Mouse (Mus musculus): ENCODE data around the gene Slc4a7. TPM values are rescaled to one million over a fixed set of nuclear protein-coding genes. Genes with fewer than 3 reads are reported as not detected.

Slc4a7 gene
- polyA plus RNA-seq, 1 experiment from 2014 or later = 25.8 TPM

GRCm38 (mm10) chr14:14707061-14707460 is 5.0 kb downstream of the Slc4a7 start:
- no peaks in the 10 kb centered on the region for H3K9me3 ChIP-seq
- no peak overlapping the region for H3K4me3 ChIP-seq
- peaks cover 11% of the 10 kb centered on the region; the same call in 1 of the 2 replicates for H3K36me3 ChIP-seq
- WGBS = 47% methylated on average over 1 of the region's 1 CpGs
- no peak overlapping the region for H3K9ac ChIP-seq
- H3K4me1 ChIP-seq = peaks cover 19% of the 10 kb centered on the region
- no peak for ATAC-seq (ENCODE audit: insufficient number of reproducible peaks, insufficient read depth, low FRiP score, low TSS enrichment)
- H3K27ac ChIP-seq = no peak overlapping the region
- no peaks in the 10 kb centered on the region for H3K27me3 ChIP-seq
- H3K4me2 ChIP-seq (replicated peaks) = no peak overlapping the region

- H3K36me3 ChIP-seq = peaks cover 11% of the 10 kb centered on the region; the same call in 1 of the 2 replicates
- no peak overlapping the region for H3K9ac ChIP-seq
- 70% methylated on average over 1 of the region's 1 CpGs for WGBS
- H3K27me3 ChIP-seq = no peaks in the 10 kb centered on the region
- no peaks in the 10 kb centered on the region for H3K9me3 ChIP-seq
- H3K4me3 ChIP-seq = no peak overlapping the region
- ATAC-seq (ENCODE audit: insufficient number of reproducible peaks, insufficient read depth, low FRiP score, low TSS enrichment) = no peak
- peaks cover 19% of the 10 kb centered on the region for H3K4me1 ChIP-seq
- no peak overlapping the region for H3K27ac ChIP-seq
- H3K4me2 ChIP-seq (replicated peaks) = no peak overlapping the region
These were observed 6.9 kb downstream of the Slc4a7 start for GRCm38 (mm10) chr14:14709021-14709420.

DNA sequence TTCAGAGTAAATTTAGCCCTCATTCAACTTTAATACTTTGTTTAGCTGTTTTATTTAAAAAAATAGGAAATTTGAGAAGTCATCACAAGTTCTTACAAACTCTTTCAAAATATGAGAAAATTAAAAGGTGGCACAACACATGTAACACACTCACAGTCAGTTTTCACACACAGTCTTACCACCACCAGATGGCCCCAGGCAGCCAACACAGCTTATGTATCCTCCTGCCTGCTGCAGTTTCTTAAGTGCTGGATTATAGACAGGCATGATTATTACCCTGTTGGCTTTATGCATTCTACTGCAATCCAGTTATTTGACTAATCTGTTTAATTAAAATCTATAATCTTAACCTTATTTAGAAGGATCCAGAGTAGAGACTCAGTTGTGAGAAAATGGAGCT is 12.1 kb downstream of the Slc4a7 start:
- no peaks in the 10 kb centered on the region for H3K9me3 ChIP-seq
- H3K4me3 ChIP-seq = no peak overlapping the region
- no peak overlapping the region for H3K27ac ChIP-seq
- no peak overlapping the region for H3K9ac ChIP-seq
- no peak for ATAC-seq (ENCODE audit: insufficient number of reproducible peaks, insufficient read depth, low FRiP score, low TSS enrichment)
- H3K4me2 ChIP-seq (replicated peaks) = no peak overlapping the region
- H3K36me3 ChIP-seq = peaks cover 12% of the 10 kb centered on the region
- H3K27me3 ChIP-seq = no peaks in the 10 kb centered on the region
- H3K4me1 ChIP-seq = no peaks in the 10 kb centered on the region; the same call in 1 of the 2 replicates

GRCm38 (mm10) chr14:14715794-14716193 is 13.7 kb downstream of the Slc4a7 start:
- H3K4me2 ChIP-seq (replicated peaks) = no peak overlapping the region
- no peak for ATAC-seq (ENCODE audit: insufficient number of reproducible peaks, insufficient read depth, low FRiP score, low TSS enrichment)
- no peak overlapping the region for H3K9ac ChIP-seq
- WGBS = 92% methylated on average over 2 of the region's 2 CpGs
- H3K4me1 ChIP-seq = peaks cover 2% of the 10 kb centered on the region; the same call in 1 of the 2 replicates
- H3K9me3 ChIP-seq = no peaks in the 10 kb centered on the region
- H3K27me3 ChIP-seq = no peaks in the 10 kb centered on the region
- H3K36me3 ChIP-seq = peaks cover 7% of the 10 kb centered on the region
- no peak overlapping the region for H3K4me3 ChIP-seq
- H3K27ac ChIP-seq = no peak overlapping the region

GRCm38 (mm10) chr14:14716843-14717242 is 14.8 kb downstream of the Slc4a7 start:
- Histone ChIP-seq H3K4me1 (peaks cover 2% of the 10 kb centered on the region; the same call in 1 of the 2 replicates), H3K36me3 (peaks cover 4% of the 10 kb centered on the region; the same call in 1 of the 2 replicates), H3K4me3 (no peak overlapping the region), H3K9me3 (no peaks in the 10 kb centered on the region), H3K9ac (no peak overlapping the region), H3K4me2 (replicated peaks) (no peak overlapping the region), H3K27me3 (no peaks in the 10 kb centered on the region), H3K27ac (no peak overlapping the region)
- ATAC-seq (ENCODE audit: insufficient number of reproducible peaks, insufficient read depth, low FRiP score, low TSS enrichment) = no peak
- WGBS = 84% methylated on average over 6 of the region's 6 CpGs

- no peak overlapping the region for H3K4me2 ChIP-seq (replicated peaks)
- 94% methylated on average over 4 of the region's 4 CpGs for WGBS
- no peak overlapping the region; the same call in 1 of the 2 replicates for H3K27ac ChIP-seq
- H3K4me1 ChIP-seq = peaks cover 2% of the 10 kb centered on the region; the same call in 1 of the 2 replicates
- H3K9me3 ChIP-seq = no peaks in the 10 kb centered on the region
- ATAC-seq (ENCODE audit: insufficient number of reproducible peaks, insufficient read depth, low FRiP score, low TSS enrichment) = no peak
- no peak overlapping the region for H3K4me3 ChIP-seq
- peaks cover 4% of the 10 kb centered on the region; the same call in 1 of the 2 replicates for H3K36me3 ChIP-seq
- no peaks in the 10 kb centered on the region for H3K27me3 ChIP-seq
- no peak overlapping the region for H3K9ac ChIP-seq
These were observed 16.5 kb downstream of the Slc4a7 start for GRCm38 (mm10) chr14:14718556-14718955.

DNA sequence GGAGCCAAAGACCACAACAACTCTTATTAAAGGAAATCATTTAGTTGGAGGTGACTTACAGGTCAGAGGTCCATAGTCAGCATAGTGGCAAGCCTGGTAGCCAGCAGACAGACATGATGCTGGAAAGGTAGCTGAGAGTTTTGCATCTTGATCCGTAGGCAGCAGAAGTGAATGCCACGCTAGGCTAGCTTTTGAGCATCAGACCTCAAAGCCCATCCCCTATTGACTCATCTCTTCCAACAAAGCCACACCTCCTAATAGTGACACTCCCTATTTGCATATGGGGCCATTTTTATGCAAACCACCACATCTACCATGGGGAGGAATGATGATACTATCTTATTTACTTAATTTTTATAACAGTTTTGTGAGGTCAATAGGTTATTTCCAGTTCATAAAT is 79.1 kb downstream of the Slc4a7 start:
- Histone ChIP-seq H3K36me3 (peaks cover 43% of the 10 kb centered on the region), H3K27me3 (no peaks in the 10 kb centered on the region), H3K4me2 (replicated peaks) (no peak overlapping the region), H3K4me3 (no peak overlapping the region), H3K27ac (no peak overlapping the region), H3K9ac (no peak overlapping the region), H3K9me3 (no peaks in the 10 kb centered on the region), H3K4me1 (no peaks in the 10 kb centered on the region)
- ATAC-seq (ENCODE audit: insufficient number of reproducible peaks, insufficient read depth, low FRiP score, low TSS enrichment) = no peak
- 87% methylated on average over 2 of the region's 2 CpGs for WGBS

- no peaks in the 10 kb centered on the region for H3K27me3 ChIP-seq
- no peak overlapping the region for H3K4me3 ChIP-seq
- H3K4me1 ChIP-seq = no peaks in the 10 kb centered on the region
- H3K4me2 ChIP-seq (replicated peaks) = no peak overlapping the region
- ATAC-seq (ENCODE audit: insufficient number of reproducible peaks, insufficient read depth, low FRiP score, low TSS enrichment) = no peak
- no peaks in the 10 kb centered on the region for H3K9me3 ChIP-seq
- H3K36me3 ChIP-seq = peaks cover 36% of the 10 kb centered on the region
- 79% methylated on average over 1 of the region's 1 CpGs for WGBS
- H3K9ac ChIP-seq = no peak overlapping the region
- no peak overlapping the region for H3K27ac ChIP-seq
These were observed 82.1 kb downstream of the Slc4a7 start for GRCm38 (mm10) chr14:14784223-14784622.

- 94% methylated on average over 1 of the region's 1 CpGs for WGBS
- H3K36me3 ChIP-seq = peaks cover 36% of the 10 kb centered on the region
- no peak overlapping the region for H3K4me3 ChIP-seq
- H3K4me2 ChIP-seq (replicated peaks) = no peak overlapping the region
- no peaks in the 10 kb centered on the region for H3K27me3 ChIP-seq
- H3K27ac ChIP-seq = no peak overlapping the region
- no peak for ATAC-seq (ENCODE audit: insufficient number of reproducible peaks, insufficient read depth, low FRiP score, low TSS enrichment)
- no peaks in the 10 kb centered on the region for H3K4me1 ChIP-seq
- H3K9ac ChIP-seq = no peak overlapping the region
- no peaks in the 10 kb centered on the region for H3K9me3 ChIP-seq
These were observed 84.9 kb downstream of the Slc4a7 start for GRCm38 (mm10) chr14:14786979-14787378.

DNA sequence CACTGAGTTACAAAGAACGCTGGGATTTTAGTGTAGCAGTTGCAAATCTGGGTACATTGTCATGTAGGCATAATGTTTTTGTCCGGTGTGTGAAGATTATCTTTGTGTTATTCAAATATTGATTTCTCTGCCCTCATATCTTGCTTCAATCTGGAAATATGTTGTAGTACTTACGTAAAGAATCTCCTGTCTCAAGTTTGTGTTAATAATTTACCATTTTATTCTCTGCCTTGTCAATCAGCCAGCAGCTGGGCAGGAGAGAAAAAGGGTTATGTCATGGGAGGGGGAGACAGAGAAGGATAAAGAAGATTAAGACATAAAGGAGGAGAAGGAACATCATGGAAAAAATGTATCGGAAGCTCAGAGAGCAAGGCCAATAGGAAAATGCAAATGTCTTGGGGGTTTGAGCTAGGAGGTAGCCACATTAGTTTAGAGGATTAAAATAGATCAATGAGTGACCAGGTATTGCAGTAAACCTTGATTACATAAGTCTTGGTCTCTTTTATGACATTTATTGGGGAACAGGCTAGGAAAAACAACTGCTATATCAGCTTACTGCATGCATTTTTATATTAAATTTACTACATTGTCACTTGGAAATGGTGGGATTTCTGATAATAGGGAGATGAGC is 87.9 kb downstream of the Slc4a7 start:
- H3K9ac ChIP-seq = no peak overlapping the region
- 93% methylated on average over 4 of the region's 4 CpGs for WGBS
- H3K4me1 ChIP-seq = no peaks in the 10 kb centered on the region
- no peaks in the 10 kb centered on the region for H3K27me3 ChIP-seq
- H3K4me2 ChIP-seq (replicated peaks) = no peak overlapping the region
- peaks cover 36% of the 10 kb centered on the region for H3K36me3 ChIP-seq
- no peak overlapping the region for H3K4me3 ChIP-seq
- no peak for ATAC-seq (ENCODE audit: insufficient number of reproducible peaks, insufficient read depth, low FRiP score, low TSS enrichment)
- no peak overlapping the region for H3K27ac ChIP-seq
- H3K9me3 ChIP-seq = no peaks in the 10 kb centered on the region

DNA sequence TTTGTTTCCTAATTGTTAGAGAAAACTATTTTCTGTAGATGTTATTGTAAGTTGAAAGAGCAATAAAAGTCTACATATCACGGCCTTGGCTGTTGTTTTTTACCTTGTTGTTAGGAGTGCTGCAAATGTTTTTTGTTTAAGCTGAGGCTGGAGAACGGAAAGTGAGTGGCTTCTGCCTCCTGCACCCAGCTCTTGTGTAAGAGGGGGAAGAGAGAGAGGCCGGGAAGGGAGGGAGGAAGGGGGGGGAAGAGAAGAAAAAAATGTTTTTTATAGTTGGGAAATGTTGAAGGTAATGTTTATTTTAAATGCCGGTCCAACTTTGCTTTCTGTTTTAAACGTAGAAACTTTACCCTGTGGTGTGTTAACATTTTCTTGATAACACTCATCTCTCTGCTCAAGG is 97.8 kb downstream of the Slc4a7 start:
- H3K27ac ChIP-seq = no peak overlapping the region
- H3K36me3 ChIP-seq = peaks cover 11% of the 10 kb centered on the region; the same call in 1 of the 2 replicates
- WGBS = 81% methylated on average over 5 of the region's 5 CpGs
- no peaks in the 10 kb centered on the region for H3K27me3 ChIP-seq
- H3K9ac ChIP-seq = no peak overlapping the region
- H3K9me3 ChIP-seq = no peaks in the 10 kb centered on the region
- no peak overlapping the region for H3K4me2 ChIP-seq (replicated peaks)
- H3K4me1 ChIP-seq = peaks cover 8% of the 10 kb centered on the region; the same call in 1 of the 2 replicates
- ATAC-seq (ENCODE audit: insufficient number of reproducible peaks, insufficient read depth, low FRiP score, low TSS enrichment) = no peak
- H3K4me3 ChIP-seq = no peak overlapping the region

GRCm38 (mm10) chr14:14800332-14800731 is 98.3 kb downstream of the Slc4a7 start:
- Histone ChIP-seq H3K27me3 (no peaks in the 10 kb centered on the region), H3K27ac (no peak overlapping the region), H3K4me2 (replicated peaks) (no peak overlapping the region), H3K4me3 (no peak overlapping the region), H3K9me3 (no peaks in the 10 kb centered on the region), H3K36me3 (peaks cover 11% of the 10 kb centered on the region; the same call in 1 of the 2 replicates), H3K4me1 (peaks cover 8% of the 10 kb centered on the region; the same call in 1 of the 2 replicates), H3K9ac (no peak overlapping the region)
- 90% methylated on average over 4 of the region's 4 CpGs for WGBS
- ATAC-seq (ENCODE audit: insufficient number of reproducible peaks, insufficient read depth, low FRiP score, low TSS enrichment) = no peak
